Comparison of ENCODE assay signal across 9 mouse cellular contexts in the genomic region with DNA sequence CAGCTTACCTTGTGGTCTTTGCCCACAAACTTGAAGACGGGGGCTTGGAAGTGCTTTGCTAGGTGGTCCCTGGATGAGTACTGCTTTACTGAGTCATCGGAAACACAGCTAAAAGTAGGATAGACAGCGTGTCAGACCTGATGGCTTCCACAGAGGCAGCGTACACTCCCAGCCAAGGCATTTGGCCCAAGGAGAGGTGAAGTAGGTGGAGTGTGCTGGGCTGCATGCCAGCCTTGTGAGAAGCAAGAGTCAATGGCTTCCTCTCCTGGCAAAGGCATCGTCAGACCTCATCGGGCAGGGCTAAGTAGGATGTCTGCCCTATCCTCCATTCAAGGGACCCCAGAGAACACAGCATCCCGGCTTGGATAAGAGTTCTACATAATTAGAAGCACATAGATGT. TPM values are rescaled to one million over a fixed set of nuclear protein-coding genes. Genes with fewer than 3 reads are reported as not detected.
DNase-seq lines count a peak whose midpoint lies in the region; ATAC-seq and TF ChIP-seq lines count a peak whose summit lies in the region.
"Had no signal": no experiment of that assay in that cellular context is flagged by ENCODE, and none has a peak within 500 bp of the region (broad histone marks: within the 10 kb centered on the region; RNA-seq: fewer than 3 reads in every experiment).

No protein-coding gene starts in this region.

- no peaks in the 10 kb centered on the region for H3K4me1 ChIP-seq in liver, embryonic 11.5 days (replicated peaks; ENCODE audit: control insufficient read depth, insufficient read depth, low read length)
- H3K4me1 ChIP-seq: liver, embryonic 15.5 days had no signal

- no peak overlapping the region for H3K9ac ChIP-seq in liver, embryonic 11.5 days (ENCODE audit: low read depth, low read length)
- H3K9ac ChIP-seq: liver, embryonic 15.5 days had no signal

- TF ChIP-seq CTCF in gastrocnemius, adult 2 months (IDR thresholded peaks at IDR 0.05): no peak

- H3K9me3 ChIP-seq in liver, embryonic 11.5 days (ENCODE audit: control insufficient read depth, low read length): no peaks in the 10 kb centered on the region
- H3K9me3 ChIP-seq: liver, embryonic 15.5 days had no signal

- no peaks in the 10 kb centered on the region for H3K27me3 ChIP-seq in liver, embryonic 11.5 days (replicated peaks; ENCODE audit: control insufficient read depth, insufficient read depth, low read length)
- H3K27me3 ChIP-seq: liver, embryonic 15.5 days had no signal

- WGBS in liver, embryonic 11.5 days: 85% methylated on average over 7 of the region's 7 CpGs

- peak overlapping the region; percentile 59 for H3K27ac ChIP-seq in gastrocnemius, adult 2 months
- no peak overlapping the region for H3K27ac ChIP-seq in liver, embryonic 11.5 days (ENCODE audit: low read depth, low read length)
- H3K27ac ChIP-seq: liver, embryonic 15.5 days had no signal

- ATAC-seq in liver, embryonic 11.5 days (replicated peaks; ENCODE audit: low FRiP score): no peak

- intact Hi-C loops in gastrocnemius, adult 2 months (cut with DNase I): no loop called here

- no peaks in the 10 kb centered on the region for H3K36me3 ChIP-seq in liver, embryonic 11.5 days (ENCODE audit: control insufficient read depth, insufficient read depth, low read length)

- H3K4me2 ChIP-seq in liver, embryonic 11.5 days: no peak overlapping the region
- H3K4me2 ChIP-seq: liver, embryonic 15.5 days had no signal

- H3K4me3 ChIP-seq in gastrocnemius, adult 2 months: no peak overlapping the region
- H3K4me3 ChIP-seq in liver, embryonic 11.5 days (ENCODE audit: low read depth, low read length): no peak overlapping the region
- H3K4me3 ChIP-seq: liver, embryonic 15.5 days had no signal

- peak; percentile 28 for DNase-seq in 3134 (ENCODE audit: extremely low read depth, insufficient read length, low spot score)
- peak; percentile 63 for DNase-seq in adrenal gland, adult 2 months
- DNase-seq in gastrocnemius, adult 2 months: peak; percentile 81
- peak; percentile 74 for DNase-seq in kidney, postnatal 10 days
- no peak for DNase-seq in liver, embryonic 11.5 days (ENCODE audit: low spot score)
- DNase-seq in T-cell, adult 2 months (ENCODE audit: low spot score): no peak
- no peak for DNase-seq in embryo, embryonic 9.5 days (ENCODE audit: extremely low spot score)
- DNase-seq in layer of hippocampus, adult 8-10 months (ENCODE audit: low spot score in 2 of 2): no peak

RNA-seq across cellular contexts. Expression of a gene that starts 16.2 kb away (rescaled TPM):
- 1 to 10 TPM; 3.0 to 3.7 TPM for total RNA-seq in adrenal gland, adult 2 months (2021)
- 6.1 and 8.8 TPM in 2 replicates for polyA plus RNA-seq in adrenal gland, adult 2 months (2012; rRNA removed)
- total RNA-seq in gastrocnemius, adult 2 months (2021): under 1 TPM in 1 of 2 experiments, not detected in 1; 0.11 TPM
- 43.2 and 45.7 TPM in 2 replicates for polyA plus RNA-seq in liver, embryonic 11.5 days (2014; fragmentation: Nextera tagmentation; extraction: Ambion mirVana)
- under 1 TPM in 1 of 4 experiments, not detected in 3; 0.31 TPM for total RNA-seq in layer of hippocampus, adult 8-10 months (2022)

RNA-seq across cellular contexts. Expression of a gene that starts 21.9 kb away (rescaled TPM):
- total RNA-seq in adrenal gland, adult 2 months (2021): not detected
- not detected in 2 replicates for polyA plus RNA-seq in adrenal gland, adult 2 months (2012; rRNA removed)
- total RNA-seq in gastrocnemius, adult 2 months (2021): not detected
- polyA plus RNA-seq in liver, embryonic 11.5 days (2014; fragmentation: Nextera tagmentation; extraction: Ambion mirVana): 45.7 and 46.7 TPM in 2 replicates
- total RNA-seq in layer of hippocampus, adult 8-10 months (2022): not detected

RNA-seq across cellular contexts. Expression of a gene that starts 29.9 kb away (rescaled TPM):
- total RNA-seq in adrenal gland, adult 2 months (2021): 10 to 100 TPM; 44.3 to 75.4 TPM
- polyA plus RNA-seq in adrenal gland, adult 2 months (2012; rRNA removed): 2.9 and 4.5 TPM in 2 replicates
- total RNA-seq in gastrocnemius, adult 2 months (2021): 100 to 1,000 TPM; 149 to 171 TPM
- 9.2 and 10.1 TPM in 2 replicates for polyA plus RNA-seq in liver, embryonic 11.5 days (2014; fragmentation: Nextera tagmentation; extraction: Ambion mirVana)
- total RNA-seq in layer of hippocampus, adult 8-10 months (2022): 10 to 100 TPM; 11.3 to 59.5 (median 37.4) TPM

Comparison
In these comparisons a context has a peak if more than half of its experiments do, and no peak if none do; other contexts are left out.
1. DNase-seq: peak in 3134 (single experiment), adrenal gland, adult 2 months (single experiment), gastrocnemius, adult 2 months (single experiment) and kidney, postnatal 10 days (single experiment); none in liver, embryonic 11.5 days (single experiment), T-cell, adult 2 months (single experiment), embryo, embryonic 9.5 days (single experiment) and layer of hippocampus, adult 8-10 months (0 of 2).